In the genomic region with DNA sequence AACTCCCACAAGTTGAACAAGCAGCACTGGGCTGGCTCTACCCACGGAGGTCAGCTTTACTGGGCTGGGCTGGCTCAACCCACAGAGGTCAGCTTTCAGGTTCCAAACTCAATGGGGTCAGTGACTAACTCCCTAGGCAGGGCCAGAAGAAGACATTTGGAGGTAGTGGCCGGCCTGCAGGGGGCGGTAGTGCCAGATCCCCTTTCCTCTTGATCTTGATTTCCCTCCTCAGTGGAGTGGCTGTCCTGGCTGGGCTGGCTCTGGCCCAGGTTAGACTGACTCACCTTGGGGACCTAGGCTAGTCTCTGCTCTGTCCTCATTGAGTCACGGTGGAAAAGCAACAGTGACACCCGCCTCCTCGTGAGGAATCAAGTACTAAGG, we compare ENCODE assay signal across 11 mouse cellular contexts. TPM values are rescaled to one million over a fixed set of nuclear protein-coding genes. Genes with fewer than 3 reads are reported as not detected.
DNase-seq lines count a peak whose midpoint lies in the region; ATAC-seq and TF ChIP-seq lines count a peak whose summit lies in the region.
"Had no signal": no experiment of that assay in that cellular context is flagged by ENCODE, and none has a peak within 500 bp of the region (broad histone marks: within the 10 kb centered on the region; RNA-seq: fewer than 3 reads in every experiment).

No protein-coding gene starts in this region.

- no peak overlapping the region for H3K4me2 ChIP-seq in liver, embryonic 12.5 days
- no peak overlapping the region for H3K4me2 ChIP-seq in intestine, postnatal 0 days (replicated peaks; ENCODE audit: low read depth)
- 0 out of 2 replicates have a peak overlapping the region, but pooled peaks have one; percentile 5 for H3K4me2 ChIP-seq in stomach, embryonic 15.5 days
- H3K4me2 ChIP-seq in forebrain, embryonic 16.5 days (ENCODE audit: low read length), result no peak overlapping the region
- H3K4me2 ChIP-seq: limb, embryonic 15.5 days had no signal

- DNase-seq in liver, adult 2 months (ENCODE audit: extremely low read depth, low read depth, low spot score), result peak; percentile 63
- peak; percentile 86 for DNase-seq in adrenal gland, adult 2 months
- no peak for DNase-seq in embryo, embryonic 9.5 days (ENCODE audit: extremely low spot score)
- DNase-seq in left cerebral cortex, postnatal 4 days, result no peak

- H3K9me3 ChIP-seq in liver, embryonic 12.5 days (replicated peaks), result no peaks in the 10 kb centered on the region
- no peaks in the 10 kb centered on the region for H3K9me3 ChIP-seq in intestine, postnatal 0 days (ENCODE audit: control insufficient read depth)
- H3K9me3 ChIP-seq in stomach, embryonic 15.5 days, result no peaks in the 10 kb centered on the region
- no peaks in the 10 kb centered on the region for H3K9me3 ChIP-seq in forebrain, embryonic 16.5 days (ENCODE audit: control insufficient read depth, low read length)
- H3K9me3 ChIP-seq: limb, embryonic 15.5 days had no signal

- H3K4me3 ChIP-seq in liver, adult 2 months (ENCODE audit: insufficient read depth, low read depth, low read length), result no peak overlapping the region
- no peak overlapping the region for H3K4me3 ChIP-seq in liver, embryonic 12.5 days
- no peak overlapping the region for H3K4me3 ChIP-seq in intestine, postnatal 0 days (ENCODE audit: low read depth, low read length)
- no peak overlapping the region for H3K4me3 ChIP-seq in stomach, embryonic 15.5 days (replicated peaks)
- H3K4me3 ChIP-seq in forebrain, embryonic 16.5 days (replicated peaks; ENCODE audit: low read length), result no peak overlapping the region
- H3K4me3 ChIP-seq: embryonic facial prominence, embryonic 10.5 days; limb, embryonic 15.5 days had no signal

- intact Hi-C loops in left cerebral cortex, postnatal 4 days (cut with DNase I), result no loop called here

- H3K27me3 ChIP-seq in liver, adult 2 months (ENCODE audit: control insufficient read depth, insufficient read depth, low read length), result no peaks in the 10 kb centered on the region
- no peaks in the 10 kb centered on the region for H3K27me3 ChIP-seq in liver, embryonic 12.5 days (replicated peaks)
- H3K27me3 ChIP-seq in intestine, postnatal 0 days (replicated peaks; ENCODE audit: control insufficient read depth, insufficient read depth, low read length), result no peaks in the 10 kb centered on the region
- no peaks in the 10 kb centered on the region for H3K27me3 ChIP-seq in stomach, embryonic 15.5 days (replicated peaks)
- H3K27me3 ChIP-seq in forebrain, embryonic 16.5 days (replicated peaks; ENCODE audit: control insufficient read depth, insufficient read depth, low read length), result no peaks in the 10 kb centered on the region
- H3K27me3 ChIP-seq: limb, embryonic 15.5 days had no signal

- H3K79me2 ChIP-seq in liver, adult 2 months (ENCODE audit: control insufficient read depth, insufficient read depth, low read length), result no peaks in the 10 kb centered on the region

- no peaks in the 10 kb centered on the region for H3K4me1 ChIP-seq in liver, adult 2 months (ENCODE audit: control insufficient read depth, insufficient read depth, low read length)
- H3K4me1 ChIP-seq in liver, embryonic 12.5 days, result no peaks in the 10 kb centered on the region
- no peaks in the 10 kb centered on the region for H3K4me1 ChIP-seq in intestine, postnatal 0 days (replicated peaks; ENCODE audit: control insufficient read depth, insufficient read depth, low read length)
- H3K4me1 ChIP-seq in stomach, embryonic 15.5 days, result peaks cover 2% of the 10 kb centered on the region; the same call in 1 of the 2 replicates
- no peaks in the 10 kb centered on the region for H3K4me1 ChIP-seq in forebrain, embryonic 16.5 days (replicated peaks; ENCODE audit: control insufficient read depth, insufficient read depth, low read length)
- H3K4me1 ChIP-seq: limb, embryonic 15.5 days had no signal

- no peaks in the 10 kb centered on the region for H3K36me3 ChIP-seq in liver, adult 2 months (ENCODE audit: control insufficient read depth, insufficient read depth, low read length)
- no peaks in the 10 kb centered on the region for H3K36me3 ChIP-seq in liver, embryonic 12.5 days
- H3K36me3 ChIP-seq in intestine, postnatal 0 days (ENCODE audit: control insufficient read depth, insufficient read depth), result no peaks in the 10 kb centered on the region
- no peaks in the 10 kb centered on the region for H3K36me3 ChIP-seq in stomach, embryonic 15.5 days
- no peaks in the 10 kb centered on the region for H3K36me3 ChIP-seq in forebrain, embryonic 16.5 days (ENCODE audit: control insufficient read depth, insufficient read depth)
- H3K36me3 ChIP-seq: embryonic facial prominence, embryonic 10.5 days; limb, embryonic 15.5 days had no signal

- peak; percentile 65 for TF ChIP-seq CTCF in liver, adult 2 months (IDR thresholded peaks at IDR 0.05; ENCODE audit: low read depth, low read length)
- peak; percentile 71 for TF ChIP-seq CTCF in intestine, postnatal 0 days (IDR thresholded peaks at IDR 0.05; ENCODE audit: low read depth)

- no peak overlapping the region for H3K9ac ChIP-seq in liver, adult 2 months (ENCODE audit: low read depth, low read length)
- H3K9ac ChIP-seq in liver, embryonic 12.5 days, result no peak overlapping the region
- H3K9ac ChIP-seq in intestine, postnatal 0 days (ENCODE audit: low read depth, low read length), result peak overlapping the region; percentile 8; the same call in 1 of the 2 replicates
- H3K9ac ChIP-seq in stomach, embryonic 15.5 days, result no peak overlapping the region
- no peak overlapping the region for H3K9ac ChIP-seq in forebrain, embryonic 16.5 days (replicated peaks; ENCODE audit: low read depth, low read length)
- H3K9ac ChIP-seq: limb, embryonic 15.5 days had no signal

- H3K27ac ChIP-seq in liver, adult 2 months (replicated peaks; ENCODE audit: insufficient read depth, low read depth, low read length), result no peak overlapping the region
- H3K27ac ChIP-seq in liver, embryonic 12.5 days, result no peak overlapping the region
- peak overlapping the region; percentile 94 for H3K27ac ChIP-seq in intestine, postnatal 0 days (ENCODE audit: low read depth, low read length)
- H3K27ac ChIP-seq in stomach, embryonic 15.5 days, result peak overlapping the region; percentile 68
- H3K27ac ChIP-seq in forebrain, embryonic 16.5 days (ENCODE audit: low read length), result no peak overlapping the region
- H3K27ac ChIP-seq: embryonic facial prominence, embryonic 10.5 days; limb, embryonic 15.5 days had no signal

- no peak for TF ChIP-seq POLR2A in liver, adult 2 months (IDR thresholded peaks at IDR 0.05; ENCODE audit: extremely low read depth, insufficient read depth, low read length)

- no peak for ATAC-seq in liver, embryonic 12.5 days
- peak; percentile 32 for ATAC-seq in intestine, postnatal 0 days
- ATAC-seq in stomach, embryonic 15.5 days (ENCODE audit: insufficient read depth, low FRiP score, low read depth), result peak; percentile 58; the same call in 1 of the 2 replicates
- ATAC-seq in forebrain, embryonic 16.5 days, result no peak
- ATAC-seq: inflammation-experienced regulatory T-cells, adult 6 months had no signal

- 61% methylated on average over 6 of the region's 6 CpGs for WGBS in liver, adult 2 months
- WGBS in liver, embryonic 12.5 days (ENCODE audit: insufficient replicate concordance), result 76% methylated on average over 6 of the region's 6 CpGs
- 49% methylated on average over 6 of the region's 6 CpGs for WGBS in intestine, postnatal 0 days
- WGBS in stomach, embryonic 15.5 days, result 79% methylated on average over 6 of the region's 6 CpGs
- WGBS in forebrain, embryonic 16.5 days, result 87% methylated on average over 6 of the region's 6 CpGs

RNA-seq across cellular contexts. Expression of gene Slc25a25, which starts 20.4 kb away (rescaled TPM):
- 40.0 and 41.9 TPM in 2 replicates for total RNA-seq in liver, adult 2 months (2014; rRNA removed)
- 57.9 and 124 TPM in 2 replicates for polyA plus RNA-seq in liver, adult 2 months (2012; rRNA removed)
- 11.4 and 11.9 TPM in 2 replicates for polyA plus RNA-seq in liver, embryonic 12.5 days (2016; fragmentation: Nextera tagmentation; extraction: Ambion mirVana)
- total RNA-seq in adrenal gland, adult 2 months (2021), result 10 to 100 TPM; 34.0 to 79.5 TPM
- polyA plus RNA-seq in adrenal gland, adult 2 months (2012; rRNA removed), result 35.2 and 36.8 TPM in 2 replicates
- 45.1 and 52.6 TPM in 2 replicates for polyA plus RNA-seq in intestine, postnatal 0 days (2015; fragmentation: Nextera tagmentation; extraction: Ambion mirVana)
- polyA plus RNA-seq in stomach, embryonic 15.5 days (2015; fragmentation: Nextera tagmentation; extraction: Ambion mirVana), result 17.6 and 17.9 TPM in 2 replicates
- 46.9 and 47.7 TPM in 2 replicates for polyA plus RNA-seq in forebrain, embryonic 16.5 days (2015; fragmentation: Nextera tagmentation; extraction: Ambion mirVana)
- total RNA-seq in left cerebral cortex, postnatal 4 days (2021), result 10 to 100 TPM; 47.9 to 50.8 TPM

RNA-seq across cellular contexts. Expression of gene Naif1, which starts 21.4 kb away (rescaled TPM):
- total RNA-seq in liver, adult 2 months (2014; rRNA removed), result 0.67 and 0.83 TPM in 2 replicates
- polyA plus RNA-seq in liver, adult 2 months (2012; rRNA removed), result 2.9 and 3.0 TPM in 2 replicates
- 2.9 and 3.2 TPM in 2 replicates for polyA plus RNA-seq in liver, embryonic 12.5 days (2016; fragmentation: Nextera tagmentation; extraction: Ambion mirVana)
- 1 to 10 TPM; 5.1 to 5.9 TPM for total RNA-seq in adrenal gland, adult 2 months (2021)
- polyA plus RNA-seq in adrenal gland, adult 2 months (2012; rRNA removed), result 6.1 and 6.6 TPM in 2 replicates
- polyA plus RNA-seq in intestine, postnatal 0 days (2015; fragmentation: Nextera tagmentation; extraction: Ambion mirVana), result 2.9 and 3.2 TPM in 2 replicates
- 5.1 and 5.4 TPM in 2 replicates for polyA plus RNA-seq in stomach, embryonic 15.5 days (2015; fragmentation: Nextera tagmentation; extraction: Ambion mirVana)
- 7.0 and 7.5 TPM in 2 replicates for polyA plus RNA-seq in forebrain, embryonic 16.5 days (2015; fragmentation: Nextera tagmentation; extraction: Ambion mirVana)
- 1 to 10 TPM; 3.1 to 4.0 TPM for total RNA-seq in left cerebral cortex, postnatal 4 days (2021)

Comparison
In these comparisons a context has a peak if more than half of its experiments do, and no peak if none do; other contexts are left out.
1. DNase-seq: peak in liver, adult 2 months (single experiment) and adrenal gland, adult 2 months (single experiment); none in embryo, embryonic 9.5 days (single experiment) and left cerebral cortex, postnatal 4 days (single experiment).
2. H3K27ac ChIP-seq: peak in intestine, postnatal 0 days (single experiment) and stomach, embryonic 15.5 days (single experiment); none in liver, adult 2 months (single experiment), liver, embryonic 12.5 days (single experiment) and forebrain, embryonic 16.5 days (single experiment).
3. ATAC-seq: peak in intestine, postnatal 0 days (single experiment) and stomach, embryonic 15.5 days (single experiment); none in liver, embryonic 12.5 days (single experiment) and forebrain, embryonic 16.5 days (single experiment).